Mouse (Mus musculus): ENCODE measurements at regions not wholly inside any gene's neighbourhood (a gene's known extent, or its start where the extent isn't known, plus 50 kb on each side); places are given as distances from the start of the nearest gene placed in this dataset.
A peak's percentile ranks its signal among the peaks of the same experiment; 100 is the strongest.

DNA sequence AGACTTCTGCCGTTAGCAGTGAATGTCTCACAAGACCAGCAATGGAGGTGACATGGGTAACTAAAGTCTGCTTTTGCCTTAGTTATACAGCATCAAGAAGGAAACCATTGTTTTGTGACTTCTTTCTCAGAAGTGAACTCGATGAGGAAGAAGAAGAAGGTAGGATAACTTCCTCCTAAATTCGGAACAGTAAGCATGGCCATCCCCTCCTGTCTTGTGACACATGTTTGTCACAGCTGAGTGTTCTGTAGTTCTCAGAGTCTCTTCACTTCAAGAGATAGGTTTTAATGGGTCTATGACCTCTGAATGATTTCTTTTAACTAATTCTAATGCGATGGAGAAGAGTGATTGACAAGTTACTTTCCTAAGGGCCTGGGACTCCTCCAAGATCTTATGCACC lies 79.3 kb upstream of the Zeb2 start:
- no peak for DNase-seq (ENCODE audit: low read depth, low spot score)

DNA sequence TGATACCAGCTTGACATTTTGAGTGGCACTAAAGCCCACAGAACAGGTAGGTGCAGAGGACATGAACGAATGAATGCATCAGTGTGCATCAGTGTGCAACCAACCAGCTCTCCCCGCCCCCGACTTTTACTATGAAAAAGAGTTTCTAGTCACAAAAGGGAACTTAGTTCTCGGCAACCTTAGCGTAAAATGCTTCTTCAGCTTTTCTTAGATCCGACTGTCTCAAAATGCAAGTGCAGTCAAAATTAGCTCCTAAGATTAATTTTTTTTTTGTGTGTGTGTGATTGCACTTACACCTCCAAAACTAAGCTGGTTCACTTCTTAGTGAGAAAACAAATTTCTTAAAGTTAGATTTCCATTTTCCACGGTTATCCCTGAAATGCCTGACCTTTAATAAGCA lies 77.1 kb upstream of the Zeb2 start:
- DNase-seq (ENCODE audit: low read depth, low spot score) = no peak

GRCm38 (mm10) chr2:45185621-45185999 lies 68.4 kb upstream of the Zeb2 start:
- no peak for DNase-seq (ENCODE audit: low read depth, low spot score)

GRCm38 (mm10) chr2:45184704-45185620 lies 67.8 kb upstream of the Zeb2 start:
- DNase-seq (ENCODE audit: low read depth, low spot score) = peak; percentile 45

DNA sequence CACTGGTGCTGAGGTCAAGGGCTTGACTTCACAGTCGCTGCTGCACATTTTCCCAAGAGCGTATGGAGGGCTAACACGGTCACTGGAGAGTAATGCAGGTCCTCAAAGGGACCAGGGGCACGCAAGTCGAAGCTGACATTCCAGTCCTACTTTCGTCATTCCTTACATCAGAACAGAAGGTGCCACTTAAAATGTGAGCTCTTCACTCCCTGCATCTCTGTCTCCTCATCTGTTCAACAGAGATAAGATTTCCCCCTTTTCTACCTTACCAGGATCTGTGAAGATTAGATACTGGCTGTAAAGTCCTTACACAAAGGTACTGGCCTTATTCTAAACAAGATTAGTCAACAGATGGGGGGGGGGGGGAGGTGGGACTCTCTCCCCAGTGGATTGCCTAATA lies 67.0 kb upstream of the Zeb2 start:
- peak; percentile 22 for DNase-seq (ENCODE audit: low read depth, low spot score)

- no peak for DNase-seq (ENCODE audit: low read depth, low spot score)
Measured at GRCm38 (mm10) chr2:45182876-45183275, 65.7 kb upstream of the Zeb2 start.

DNA sequence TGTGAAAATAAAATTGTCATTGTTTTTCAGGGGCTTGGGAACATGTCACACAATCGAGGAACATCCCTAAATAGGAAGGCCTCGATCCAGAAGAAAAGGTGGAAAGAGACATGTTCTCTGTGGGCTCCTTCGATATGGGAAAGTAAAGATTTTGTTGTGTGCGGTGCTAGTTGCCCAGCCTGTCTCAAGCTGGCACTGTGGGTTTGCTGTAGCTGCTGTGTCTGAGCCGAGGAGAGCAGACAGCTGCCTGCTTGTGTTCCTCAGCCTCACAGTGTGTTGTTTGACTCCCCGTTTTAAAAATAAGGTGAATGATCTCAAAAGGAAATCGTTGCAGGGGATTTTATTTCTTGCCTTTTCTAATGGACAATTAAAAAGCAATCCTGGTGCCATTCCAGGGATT lies 64.4 kb upstream of the Zeb2 start:
- no peak for DNase-seq (ENCODE audit: low read depth, low spot score)

DNA sequence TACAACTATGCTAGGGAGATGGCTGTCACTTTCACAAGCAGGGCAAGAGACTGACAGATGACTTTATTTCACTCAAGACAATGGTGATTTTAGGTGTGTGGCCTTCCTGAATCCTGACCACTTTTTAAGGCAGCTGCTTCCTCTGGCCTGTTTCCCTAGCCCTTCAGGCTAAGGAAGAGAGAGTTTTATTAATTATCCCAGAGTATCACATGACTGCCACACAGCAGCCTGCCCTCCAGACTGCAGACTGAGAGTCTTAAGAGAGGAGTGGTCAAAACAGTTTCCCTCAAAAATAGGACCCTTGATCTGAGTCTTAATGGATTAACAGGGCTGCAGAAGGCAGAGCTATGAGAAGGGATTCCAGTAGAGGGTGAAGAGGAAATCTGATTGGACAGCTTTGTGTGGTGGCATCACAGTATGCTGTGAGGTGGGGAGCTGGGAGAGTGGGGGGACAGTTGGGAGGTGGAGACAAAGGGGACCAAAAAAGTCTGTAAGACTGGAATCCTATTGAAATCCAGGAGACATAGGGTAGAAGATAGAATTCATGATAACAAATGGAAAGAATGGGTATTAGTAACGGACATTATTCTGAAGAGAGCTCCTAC lies 61.8 kb upstream of the Zeb2 start:
- DNase-seq (ENCODE audit: low read depth, low spot score) = no peak

- DNase-seq (ENCODE audit: low read depth, low spot score) = no peak
Measured at GRCm38 (mm10) chr2:45172382-45172781, 55.2 kb upstream of the Zeb2 start.

GRCm38 (mm10) chr2:45171520-45172173 lies 54.5 kb upstream of the Zeb2 start:
- no peak for DNase-seq (ENCODE audit: low read depth, low spot score)

GRCm38 (mm10) chr2:45170272-45170671 lies 53.1 kb upstream of the Zeb2 start:
- DNase-seq (ENCODE audit: low read depth, low spot score) = no peak

GRCm38 (mm10) chr2:45169429-45170070 lies 52.4 kb upstream of the Zeb2 start:
- DNase-seq (ENCODE audit: low read depth, low spot score) = peak; percentile 19

- DNase-seq (ENCODE audit: low read depth, low spot score) = no peak
Measured at GRCm38 (mm10) chr2:45168606-45169005, 51.4 kb upstream of the Zeb2 start.
